Comparison of ENCODE assay signal across 24 mouse cellular contexts in the genomic region with DNA sequence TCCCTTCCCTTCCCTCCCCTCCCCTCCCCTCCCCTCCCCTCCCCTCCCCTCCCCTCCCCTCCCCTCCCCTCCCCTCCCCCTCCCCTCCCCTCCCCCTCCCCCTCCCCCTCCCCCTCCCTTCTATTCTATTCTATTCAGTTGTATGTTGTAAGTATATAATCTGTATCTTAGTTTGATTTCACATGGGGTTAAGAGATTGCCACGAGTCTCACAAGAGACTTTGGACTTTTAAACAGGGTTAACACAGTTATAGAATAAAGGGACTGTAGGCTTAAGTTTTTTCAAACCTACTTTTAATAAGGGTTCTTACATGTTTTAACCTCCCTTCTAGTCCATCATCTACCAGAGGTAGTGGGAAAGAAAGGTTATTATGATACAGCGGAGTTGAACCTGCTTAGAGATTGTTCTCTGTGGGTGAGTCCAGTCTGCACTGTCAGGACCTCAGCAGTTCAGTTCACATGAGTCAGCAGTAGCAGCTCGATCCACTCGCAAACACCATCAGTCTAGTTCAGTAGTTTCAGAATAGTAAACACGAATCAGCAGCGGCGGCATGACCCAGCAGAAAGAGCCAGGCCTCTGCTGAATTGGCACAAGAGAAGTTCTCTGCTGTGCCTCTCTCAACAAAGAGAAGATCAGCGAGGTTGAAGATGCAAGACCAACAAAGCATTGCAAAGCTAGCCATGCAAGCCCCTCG.
A peak's percentile ranks its signal among the peaks of the same experiment; 100 is the strongest.
DNase-seq lines count a peak whose midpoint lies in the region; ATAC-seq and TF ChIP-seq lines count a peak whose summit lies in the region.
"Had no signal": no experiment of that assay in that cellular context is flagged by ENCODE, and none has a peak within 500 bp of the region (broad histone marks: within the 10 kb centered on the region; RNA-seq: fewer than 3 reads in every experiment).

No protein-coding gene starts in this region.

- TF ChIP-seq EP300 in liver, postnatal 0 days (IDR thresholded peaks at IDR 0.05; ENCODE audit: low read depth): no peak

- no peaks in the 10 kb centered on the region for H3K36me3 ChIP-seq in intestine, postnatal 0 days (ENCODE audit: control insufficient read depth, insufficient read depth)
- no peaks in the 10 kb centered on the region for H3K36me3 ChIP-seq in intestine, embryonic 16.5 days (ENCODE audit: control insufficient read depth, insufficient read depth, low read length)
- no peaks in the 10 kb centered on the region for H3K36me3 ChIP-seq in liver, postnatal 0 days (replicated peaks; ENCODE audit: insufficient read depth, low read length)
- H3K36me3 ChIP-seq in liver, embryonic 11.5 days (ENCODE audit: control insufficient read depth, insufficient read depth, low read length): no peaks in the 10 kb centered on the region
- H3K36me3 ChIP-seq: embryonic facial prominence, embryonic 10.5 days; embryonic facial prominence, embryonic 12.5 days; forebrain, embryonic 15.5 days; G1E had no signal

- no peaks in the 10 kb centered on the region for H3K4me1 ChIP-seq in intestine, postnatal 0 days (replicated peaks; ENCODE audit: control insufficient read depth, insufficient read depth, low read length)
- H3K4me1 ChIP-seq in intestine, embryonic 16.5 days (ENCODE audit: control insufficient read depth, insufficient read depth, low read length): peaks cover 3% of the 10 kb centered on the region; the same call in 1 of the 2 replicates
- no peaks in the 10 kb centered on the region for H3K4me1 ChIP-seq in liver, postnatal 0 days (ENCODE audit: insufficient read depth)
- H3K4me1 ChIP-seq in liver, embryonic 11.5 days (replicated peaks; ENCODE audit: control insufficient read depth, insufficient read depth, low read length): no peaks in the 10 kb centered on the region

- no peak overlapping the region for H3K27ac ChIP-seq in intestine, postnatal 0 days (ENCODE audit: low read depth, low read length)
- no peak overlapping the region for H3K27ac ChIP-seq in intestine, embryonic 16.5 days (ENCODE audit: low read length)
- H3K27ac ChIP-seq in liver, postnatal 0 days (ENCODE audit: low read depth): no peak overlapping the region
- no peak overlapping the region for H3K27ac ChIP-seq in liver, embryonic 11.5 days (ENCODE audit: low read depth, low read length)
- H3K27ac ChIP-seq: embryonic facial prominence, embryonic 10.5 days; embryonic facial prominence, embryonic 12.5 days; forebrain, embryonic 13.5 days; forebrain, embryonic 15.5 days had no signal

- H3K9me3 ChIP-seq in intestine, postnatal 0 days (ENCODE audit: control insufficient read depth): no peaks in the 10 kb centered on the region
- no peaks in the 10 kb centered on the region for H3K9me3 ChIP-seq in intestine, embryonic 16.5 days (ENCODE audit: control insufficient read depth, low read length)
- no peaks in the 10 kb centered on the region for H3K9me3 ChIP-seq in liver, postnatal 0 days (ENCODE audit: low read length)
- H3K9me3 ChIP-seq in liver, embryonic 11.5 days (ENCODE audit: control insufficient read depth, low read length): no peaks in the 10 kb centered on the region
- H3K9me3 ChIP-seq: embryonic facial prominence, embryonic 10.5 days; embryonic facial prominence, embryonic 12.5 days; forebrain, embryonic 13.5 days; forebrain, embryonic 15.5 days; G1E had no signal

- H3K27me3 ChIP-seq in intestine, postnatal 0 days (replicated peaks; ENCODE audit: control insufficient read depth, insufficient read depth, low read length): no peaks in the 10 kb centered on the region
- H3K27me3 ChIP-seq in intestine, embryonic 16.5 days (replicated peaks; ENCODE audit: control insufficient read depth, insufficient read depth, low read length): no peaks in the 10 kb centered on the region
- H3K27me3 ChIP-seq in liver, postnatal 0 days (ENCODE audit: insufficient read depth, low read length): no peaks in the 10 kb centered on the region
- no peaks in the 10 kb centered on the region for H3K27me3 ChIP-seq in liver, embryonic 11.5 days (replicated peaks; ENCODE audit: control insufficient read depth, insufficient read depth, low read length)
- H3K27me3 ChIP-seq: CH12.LX; embryonic facial prominence, embryonic 12.5 days; forebrain, embryonic 13.5 days; forebrain, embryonic 15.5 days; Patski had no signal

- no peak for TF ChIP-seq CTCF in intestine, postnatal 0 days (IDR thresholded peaks at IDR 0.05; ENCODE audit: low read depth)
- TF ChIP-seq CTCF in liver, postnatal 0 days (IDR thresholded peaks at IDR 0.05; ENCODE audit: low read depth): no peak

- ATAC-seq in intestine, postnatal 0 days: peak; percentile 77
- ATAC-seq in intestine, embryonic 16.5 days: no peak
- peak; percentile 33 for ATAC-seq in liver, postnatal 0 days
- no peak for ATAC-seq in liver, embryonic 11.5 days (replicated peaks; ENCODE audit: low FRiP score)
- ATAC-seq: activated CD4-positive, CD25-positive, alpha-beta regulatory T cell, adult 4 months; CD4-positive, CD25-positive, alpha-beta regulatory T cell, adult 4 months; forebrain, embryonic 13.5 days; forebrain, embryonic 15.5 days; Patski had no signal

- no peak overlapping the region for H3K4me2 ChIP-seq in intestine, postnatal 0 days (replicated peaks; ENCODE audit: low read depth)
- H3K4me2 ChIP-seq in intestine, embryonic 16.5 days (ENCODE audit: low read depth, low read length): no peak overlapping the region
- H3K4me2 ChIP-seq in liver, postnatal 0 days (ENCODE audit: low read depth, low read length): no peak overlapping the region
- no peak overlapping the region for H3K4me2 ChIP-seq in liver, embryonic 11.5 days
- H3K4me2 ChIP-seq: embryonic facial prominence, embryonic 12.5 days; forebrain, embryonic 13.5 days; forebrain, embryonic 15.5 days had no signal

- DNase-seq in kidney, adult 9 months: peak; percentile 5
- DNase-seq in kidney, postnatal 25 days: no peak
- DNase-seq in liver, postnatal 0 days: no peak
- no peak for DNase-seq in liver, embryonic 11.5 days (ENCODE audit: low spot score)
- DNase-seq: adrenal gland, adult 8-10 months; adrenal gland, postnatal 14 days; adrenal gland, postnatal 36 days; B cell, adult 2 months; cerebellum, adult 11-12 months; cerebellum, adult 2 months; cerebellum, adult 9-10 months; cerebellum, postnatal 10 days; cerebellum, postnatal 25 days had no signal

- H3K4me3 ChIP-seq in intestine, postnatal 0 days (ENCODE audit: low read depth, low read length): no peak overlapping the region
- H3K4me3 ChIP-seq in intestine, embryonic 16.5 days (ENCODE audit: low read length): no peak overlapping the region
- H3K4me3 ChIP-seq in liver, postnatal 0 days (ENCODE audit: low read depth, low read length): no peak overlapping the region
- no peak overlapping the region for H3K4me3 ChIP-seq in liver, embryonic 11.5 days (ENCODE audit: low read depth, low read length)
- H3K4me3 ChIP-seq: embryonic facial prominence, embryonic 10.5 days; embryonic facial prominence, embryonic 12.5 days; forebrain, embryonic 13.5 days; forebrain, embryonic 15.5 days had no signal

- WGBS in intestine, postnatal 0 days: 68% methylated on average over 9 of the region's 9 CpGs
- 82% methylated on average over 9 of the region's 9 CpGs for WGBS in intestine, embryonic 16.5 days
- 66% methylated on average over 9 of the region's 9 CpGs for WGBS in liver, postnatal 0 days (ENCODE audit: insufficient replicate concordance)
- 85% methylated on average over 9 of the region's 9 CpGs for whole genome bisulfite sequencing in liver, embryonic 11.5 days

- no peak overlapping the region for H3K9ac ChIP-seq in intestine, postnatal 0 days (ENCODE audit: low read depth, low read length)
- H3K9ac ChIP-seq in intestine, embryonic 16.5 days (ENCODE audit: low read depth, low read length): no peak overlapping the region
- H3K9ac ChIP-seq in liver, postnatal 0 days (replicated peaks): no peak overlapping the region
- no peak overlapping the region for H3K9ac ChIP-seq in liver, embryonic 11.5 days (ENCODE audit: low read depth, low read length)
- H3K9ac ChIP-seq: embryonic facial prominence, embryonic 12.5 days; forebrain, embryonic 13.5 days; forebrain, embryonic 15.5 days had no signal

Comparison
In these comparisons a context has a peak if more than half of its experiments do, and no peak if none do; other contexts are left out.
1. ATAC-seq: peak in intestine, postnatal 0 days (single experiment) and liver, postnatal 0 days (single experiment); none in intestine, embryonic 16.5 days (single experiment) and liver, embryonic 11.5 days (single experiment).